Mouse (Mus musculus): ENCODE measurements around the gene Dpyd. TPM values are rescaled to one million over a fixed set of nuclear protein-coding genes. Genes with fewer than 3 reads are reported as not detected.

The Dpyd gene
- polyA plus RNA-seq, 1 experiment from 2014 or later = 10.7 TPM

GRCm38 (mm10) chr3:118991793-118992192 lies 429.9 kb downstream of the Dpyd start:
- Histone ChIP-seq H3K9me3 (ENCODE audit: control insufficient read depth, low read length) (no peaks in the 10 kb centered on the region), H3K9ac (ENCODE audit: low read length) (no peak overlapping the region), H3K4me1 (replicated peaks; ENCODE audit: control insufficient read depth, insufficient read depth, low read length) (no peaks in the 10 kb centered on the region), H3K4me3 (ENCODE audit: low read depth, low read length) (no peak overlapping the region), H3K27ac (ENCODE audit: low read depth) (no peak overlapping the region), H3K36me3 (ENCODE audit: control insufficient read depth, insufficient read depth, low read length) (no peaks in the 10 kb centered on the region), H3K27me3 (replicated peaks; ENCODE audit: control insufficient read depth, insufficient read depth, low read length) (no peaks in the 10 kb centered on the region), H3K4me2 (ENCODE audit: low read length) (no peak overlapping the region)
- WGBS = 88% methylated on average over 4 of the region's 4 CpGs
- DNase-seq (ENCODE audit: low spot score) (no peak), ATAC-seq (replicated peaks; ENCODE audit: low FRiP score, low TSS enrichment, low read depth) (no peak)

DNA sequence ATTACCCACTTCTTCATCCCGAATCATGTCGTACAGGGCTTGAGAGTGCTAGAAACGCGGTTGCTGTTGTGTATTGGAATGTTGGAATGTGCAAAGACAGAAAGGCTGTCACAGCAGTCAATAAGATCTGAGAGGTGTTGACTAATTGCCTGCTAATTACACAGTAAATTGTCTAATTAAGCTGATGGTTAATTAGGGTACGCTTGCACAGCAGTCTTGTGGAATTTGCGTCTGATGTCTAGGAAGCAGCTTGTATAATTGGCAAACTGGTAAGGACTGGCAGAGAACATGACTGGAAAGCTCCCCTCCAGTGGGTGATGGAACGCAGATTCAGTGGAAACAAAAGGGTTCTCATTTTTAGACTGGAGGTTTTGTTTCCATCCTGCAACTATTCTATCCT lies 459.3 kb downstream of the Dpyd start:
- H3K27me3 ChIP-seq (replicated peaks; ENCODE audit: control insufficient read depth, insufficient read depth, low read length) = no peaks in the 10 kb centered on the region
- WGBS = 77% methylated on average over 7 of the region's 7 CpGs
- no peak overlapping the region for H3K9ac ChIP-seq (ENCODE audit: low read length)
- no peaks in the 10 kb centered on the region for H3K4me1 ChIP-seq (replicated peaks; ENCODE audit: control insufficient read depth, insufficient read depth, low read length)
- DNase-seq (ENCODE audit: low spot score) (no peak), ATAC-seq (replicated peaks; ENCODE audit: low FRiP score, low TSS enrichment, low read depth) (no peak)
- no peaks in the 10 kb centered on the region for H3K9me3 ChIP-seq (ENCODE audit: control insufficient read depth, low read length)
- no peak overlapping the region for H3K4me3 ChIP-seq (ENCODE audit: low read depth, low read length)
- no peaks in the 10 kb centered on the region for H3K36me3 ChIP-seq (ENCODE audit: control insufficient read depth, insufficient read depth, low read length)
- H3K4me2 ChIP-seq (ENCODE audit: low read length) = no peak overlapping the region
- no peak overlapping the region for H3K27ac ChIP-seq (ENCODE audit: low read depth)

- no peak overlapping the region for H3K4me2 ChIP-seq (ENCODE audit: low read length)
- H3K4me3 ChIP-seq (ENCODE audit: low read depth, low read length) = no peak overlapping the region
- H3K9me3 ChIP-seq (ENCODE audit: control insufficient read depth, low read length) = no peaks in the 10 kb centered on the region
- 93% methylated on average over 1 of the region's 1 CpGs for WGBS
- H3K27me3 ChIP-seq (replicated peaks; ENCODE audit: control insufficient read depth, insufficient read depth, low read length) = no peaks in the 10 kb centered on the region
- DNase-seq (ENCODE audit: low spot score) (no peak), ATAC-seq (replicated peaks; ENCODE audit: low FRiP score, low TSS enrichment, low read depth) (no peak)
- no peak overlapping the region for H3K9ac ChIP-seq (ENCODE audit: low read length)
- no peaks in the 10 kb centered on the region for H3K36me3 ChIP-seq (ENCODE audit: control insufficient read depth, insufficient read depth, low read length)
- H3K27ac ChIP-seq (ENCODE audit: low read depth) = no peak overlapping the region
- H3K4me1 ChIP-seq (replicated peaks; ENCODE audit: control insufficient read depth, insufficient read depth, low read length) = no peaks in the 10 kb centered on the region
Observed at GRCm38 (mm10) chr3:119042611-119043010, 480.7 kb downstream of the Dpyd start.

DNA sequence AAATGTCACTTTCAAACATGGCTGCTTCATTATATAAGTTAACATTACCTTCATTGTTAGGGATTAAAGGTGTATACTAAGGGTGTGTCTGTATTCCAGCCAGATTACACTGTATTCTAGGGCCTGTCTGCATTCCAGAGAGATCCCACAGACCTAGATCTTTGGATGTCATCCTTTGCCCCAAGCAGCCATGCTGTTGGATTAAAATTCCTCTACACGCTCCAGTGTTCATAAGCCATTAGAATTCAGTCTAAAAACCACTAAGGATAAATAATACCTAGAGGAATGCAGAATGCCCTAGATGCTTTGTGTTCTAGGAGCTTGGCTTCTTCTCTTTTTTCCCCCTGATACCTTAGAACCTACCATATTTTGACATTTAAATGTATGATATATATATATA lies 494.2 kb downstream of the Dpyd start:
- Histone ChIP-seq H3K9ac (ENCODE audit: low read length) (no peak overlapping the region), H3K27ac (ENCODE audit: low read depth) (no peak overlapping the region), H3K4me3 (ENCODE audit: low read depth, low read length) (no peak overlapping the region), H3K9me3 (ENCODE audit: control insufficient read depth, low read length) (no peaks in the 10 kb centered on the region), H3K4me2 (ENCODE audit: low read length) (no peak overlapping the region), H3K4me1 (replicated peaks; ENCODE audit: control insufficient read depth, insufficient read depth, low read length) (no peaks in the 10 kb centered on the region), H3K36me3 (ENCODE audit: control insufficient read depth, insufficient read depth, low read length) (no peaks in the 10 kb centered on the region), H3K27me3 (replicated peaks; ENCODE audit: control insufficient read depth, insufficient read depth, low read length) (no peaks in the 10 kb centered on the region)
- ATAC-seq (replicated peaks; ENCODE audit: low FRiP score, low TSS enrichment, low read depth) = no peak
- 100% methylated on average over 1 of the region's 1 CpGs for WGBS
- no peak for DNase-seq (ENCODE audit: low spot score)

DNA sequence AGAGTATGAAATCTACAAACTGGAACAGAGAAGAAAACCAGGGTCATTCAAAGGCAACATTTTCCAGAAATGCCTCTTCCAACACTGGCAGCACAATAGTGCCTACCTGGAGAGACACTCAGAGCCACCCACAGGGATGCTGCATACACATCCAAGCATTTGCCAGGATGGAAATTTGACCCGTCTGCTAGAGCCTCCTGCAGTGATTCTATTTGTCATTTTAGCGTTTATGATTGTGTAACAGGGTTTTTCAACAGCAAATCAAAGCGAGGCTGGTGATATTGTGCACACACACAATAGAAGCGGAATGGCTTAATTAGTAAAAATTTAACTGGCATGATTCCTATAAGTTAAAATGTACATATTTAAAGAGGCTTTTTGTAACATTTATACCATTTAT lies 501.3 kb downstream of the Dpyd start:
- no peaks in the 10 kb centered on the region for H3K36me3 ChIP-seq (ENCODE audit: control insufficient read depth, insufficient read depth, low read length)
- no peak overlapping the region for H3K27ac ChIP-seq (ENCODE audit: low read depth)
- no peak overlapping the region for H3K9ac ChIP-seq (ENCODE audit: low read length)
- no peaks in the 10 kb centered on the region for H3K9me3 ChIP-seq (ENCODE audit: control insufficient read depth, low read length)
- H3K4me2 ChIP-seq (ENCODE audit: low read length) = no peak overlapping the region
- DNase-seq (ENCODE audit: low spot score) = no peak
- ATAC-seq (replicated peaks; ENCODE audit: low FRiP score, low TSS enrichment, low read depth) = no peak
- H3K4me3 ChIP-seq (ENCODE audit: low read depth, low read length) = no peak overlapping the region
- WGBS = 52% methylated on average over 4 of the region's 4 CpGs
- H3K4me1 ChIP-seq (replicated peaks; ENCODE audit: control insufficient read depth, insufficient read depth, low read length) = no peaks in the 10 kb centered on the region
- H3K27me3 ChIP-seq (replicated peaks; ENCODE audit: control insufficient read depth, insufficient read depth, low read length) = no peaks in the 10 kb centered on the region

DNA sequence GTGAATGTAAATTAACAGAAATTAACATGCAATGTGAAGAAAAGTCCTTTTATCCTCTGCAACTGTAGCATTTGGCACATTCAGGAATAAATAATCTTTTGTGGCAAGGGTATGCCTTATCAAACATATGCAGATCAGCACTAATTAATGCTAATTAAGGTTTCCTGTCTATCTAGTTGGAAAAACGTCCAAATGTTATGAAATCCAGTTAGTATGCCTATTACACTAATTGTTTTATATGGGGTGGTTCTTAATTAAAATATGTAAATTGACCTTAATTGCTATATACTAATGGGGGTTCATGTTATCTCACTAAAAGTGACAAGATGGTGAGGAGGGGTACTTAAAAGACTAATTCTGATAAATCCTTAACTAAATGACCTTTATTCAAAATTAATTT lies 501.7 kb downstream of the Dpyd start:
- Histone ChIP-seq H3K4me1 (replicated peaks; ENCODE audit: control insufficient read depth, insufficient read depth, low read length) (no peaks in the 10 kb centered on the region), H3K36me3 (ENCODE audit: control insufficient read depth, insufficient read depth, low read length) (no peaks in the 10 kb centered on the region), H3K9me3 (ENCODE audit: control insufficient read depth, low read length) (no peaks in the 10 kb centered on the region), H3K4me3 (ENCODE audit: low read depth, low read length) (no peak overlapping the region), H3K27ac (ENCODE audit: low read depth) (no peak overlapping the region), H3K4me2 (ENCODE audit: low read length) (no peak overlapping the region), H3K9ac (ENCODE audit: low read length) (no peak overlapping the region), H3K27me3 (replicated peaks; ENCODE audit: control insufficient read depth, insufficient read depth, low read length) (no peaks in the 10 kb centered on the region)
- no peak for DNase-seq (ENCODE audit: low spot score)
- WGBS = 31% methylated on average over 1 of the region's 1 CpGs
- no peak for ATAC-seq (replicated peaks; ENCODE audit: low FRiP score, low TSS enrichment, low read depth)

DNA sequence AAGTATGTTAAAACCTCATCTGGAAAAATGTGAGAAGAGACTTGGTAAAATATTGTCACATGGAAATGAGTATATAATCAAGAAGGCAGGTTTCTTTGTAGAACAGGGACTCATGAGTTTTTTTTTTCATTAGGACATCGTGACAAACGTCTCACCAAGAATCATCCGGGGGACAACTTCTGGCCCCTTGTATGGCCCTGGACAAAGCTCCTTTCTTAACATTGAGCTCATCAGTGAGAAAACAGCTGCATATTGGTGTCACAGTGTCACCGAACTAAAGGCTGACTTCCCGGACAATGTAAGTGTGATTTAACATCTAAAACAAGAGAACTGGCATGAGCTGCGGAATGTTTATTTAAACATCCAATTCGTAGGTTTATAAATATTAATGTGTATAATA lies 502.8 kb downstream of the Dpyd start:
- WGBS = 59% methylated on average over 7 of the region's 7 CpGs
- Histone ChIP-seq H3K4me3 (ENCODE audit: low read depth, low read length) (no peak overlapping the region), H3K9me3 (ENCODE audit: control insufficient read depth, low read length) (no peaks in the 10 kb centered on the region), H3K4me1 (replicated peaks; ENCODE audit: control insufficient read depth, insufficient read depth, low read length) (no peaks in the 10 kb centered on the region), H3K36me3 (ENCODE audit: control insufficient read depth, insufficient read depth, low read length) (no peaks in the 10 kb centered on the region), H3K9ac (ENCODE audit: low read length) (no peak overlapping the region), H3K27ac (ENCODE audit: low read depth) (no peak overlapping the region), H3K27me3 (replicated peaks; ENCODE audit: control insufficient read depth, insufficient read depth, low read length) (no peaks in the 10 kb centered on the region), H3K4me2 (ENCODE audit: low read length) (no peak overlapping the region)
- ATAC-seq (replicated peaks; ENCODE audit: low FRiP score, low TSS enrichment, low read depth) = no peak
- no peak for DNase-seq (ENCODE audit: low spot score)

DNA sequence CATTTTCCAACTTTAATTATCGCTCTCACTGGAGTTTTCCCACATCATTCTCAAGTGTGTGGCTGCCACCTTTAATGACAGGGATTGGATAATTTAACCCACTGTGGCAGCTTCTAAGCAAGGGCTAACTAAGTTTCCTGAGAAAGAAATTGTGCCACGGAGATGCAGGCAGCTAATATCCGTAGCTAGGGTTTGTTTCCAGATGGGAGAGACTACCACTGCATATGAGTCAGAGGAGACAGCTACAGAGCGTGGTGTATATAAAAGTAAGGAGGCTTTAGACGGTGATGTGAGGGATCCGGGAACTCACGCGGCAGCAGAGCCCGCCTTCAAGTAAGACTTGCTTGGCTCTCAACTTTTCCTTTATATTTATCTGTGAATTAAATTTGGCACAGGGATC lies 505.3 kb downstream of the Dpyd start:
- ATAC-seq (replicated peaks; ENCODE audit: low FRiP score, low TSS enrichment, low read depth) (no peak), DNase-seq (ENCODE audit: low spot score) (no peak)
- Histone ChIP-seq H3K36me3 (ENCODE audit: control insufficient read depth, insufficient read depth, low read length) (no peaks in the 10 kb centered on the region), H3K9me3 (ENCODE audit: control insufficient read depth, low read length) (no peaks in the 10 kb centered on the region), H3K27me3 (replicated peaks; ENCODE audit: control insufficient read depth, insufficient read depth, low read length) (no peaks in the 10 kb centered on the region), H3K4me3 (ENCODE audit: low read depth, low read length) (no peak overlapping the region), H3K4me1 (replicated peaks; ENCODE audit: control insufficient read depth, insufficient read depth, low read length) (no peaks in the 10 kb centered on the region), H3K9ac (ENCODE audit: low read length) (no peak overlapping the region), H3K27ac (ENCODE audit: low read depth) (no peak overlapping the region), H3K4me2 (ENCODE audit: low read length) (no peak overlapping the region)
- WGBS = 74% methylated on average over 9 of the region's 9 CpGs

- no peak overlapping the region for H3K27ac ChIP-seq (ENCODE audit: low read depth)
- no peak overlapping the region for H3K4me3 ChIP-seq (ENCODE audit: low read depth, low read length)
- H3K4me1 ChIP-seq (replicated peaks; ENCODE audit: control insufficient read depth, insufficient read depth, low read length) = no peaks in the 10 kb centered on the region
- H3K9me3 ChIP-seq (ENCODE audit: control insufficient read depth, low read length) = no peaks in the 10 kb centered on the region
- ATAC-seq (replicated peaks; ENCODE audit: low FRiP score, low TSS enrichment, low read depth) (no peak), DNase-seq (ENCODE audit: low spot score) (no peak)
- no peaks in the 10 kb centered on the region for H3K27me3 ChIP-seq (replicated peaks; ENCODE audit: control insufficient read depth, insufficient read depth, low read length)
- H3K36me3 ChIP-seq (ENCODE audit: control insufficient read depth, insufficient read depth, low read length) = no peaks in the 10 kb centered on the region
- WGBS = 47% methylated on average over 1 of the region's 1 CpGs
- H3K4me2 ChIP-seq (ENCODE audit: low read length) = no peak overlapping the region
- no peak overlapping the region for H3K9ac ChIP-seq (ENCODE audit: low read length)
Observed at GRCm38 (mm10) chr3:119086618-119087017, 524.7 kb downstream of the Dpyd start.

Measured in intestine, embryonic 14.5 days (tissue).